In genomic region chr9:94698175-94698574, GRCm38 (mm10) we compare ENCODE assay signal across 22 mouse cellular contexts.
"Had no signal": no experiment of that assay in that cellular context is flagged by ENCODE, and none has a peak within 500 bp of the region (broad histone marks: within the 10 kb centered on the region; RNA-seq: fewer than 3 reads in every experiment).

No protein-coding gene starts in this region.

- H3K27me3 ChIP-seq: limb, embryonic 12.5 days; limb, embryonic 15.5 days; megakaryocyte, embryonic 14.5 days; midbrain, embryonic 13.5 days; stomach, embryonic 15.5 days had no signal

- H3K4me1 ChIP-seq: limb, embryonic 15.5 days; stomach, embryonic 15.5 days had no signal

- H3K9me3 ChIP-seq: limb, embryonic 12.5 days; limb, embryonic 15.5 days; megakaryocyte, embryonic 14.5 days; midbrain, embryonic 10.5 days; midbrain, embryonic 13.5 days; stomach, embryonic 15.5 days had no signal

- DNase-seq: kidney, adult 18-20 months; kidney, adult 9 months; kidney, postnatal 14 days; layer of hippocampus, adult 9-11 months; left cerebral cortex, postnatal 4 days; liver, postnatal 0 days; lung, embryonic 14.5 days; right cerebral cortex, adult 18-20 months; right cerebral cortex, postnatal 14 days; right cerebral cortex, postnatal 4 days; thymus, postnatal 14 days had no signal

- H3K27ac ChIP-seq: layer of hippocampus, adult 2 months; limb, embryonic 12.5 days; limb, embryonic 15.5 days; liver, embryonic 14.5 days; midbrain, embryonic 10.5 days; midbrain, embryonic 13.5 days; stomach, embryonic 15.5 days had no signal

- H3K4me3 ChIP-seq: layer of hippocampus, adult 2 months; limb, embryonic 12.5 days; limb, embryonic 15.5 days; midbrain, embryonic 10.5 days; midbrain, embryonic 13.5 days; stomach, embryonic 15.5 days had no signal

- H3K4me2 ChIP-seq: limb, embryonic 12.5 days; limb, embryonic 15.5 days; liver, embryonic 11.5 days; lung, embryonic 14.5 days; midbrain, embryonic 13.5 days; stomach, embryonic 15.5 days had no signal

- ATAC-seq: liver, postnatal 0 days; lung, postnatal 0 days; midbrain, embryonic 13.5 days; midbrain, embryonic 16.5 days had no signal

- H3K36me3 ChIP-seq: limb, embryonic 12.5 days; limb, embryonic 15.5 days; midbrain, embryonic 10.5 days; midbrain, embryonic 13.5 days; stomach, embryonic 15.5 days had no signal

- H3K9ac ChIP-seq: limb, embryonic 12.5 days; limb, embryonic 15.5 days; liver, embryonic 14.5 days; liver, postnatal 0 days; lung, embryonic 14.5 days; midbrain, embryonic 13.5 days; stomach, embryonic 15.5 days had no signal
